Mouse (Mus musculus) hindbrain, embryonic 10.5 days (tissue): ENCODE measurements at regions not wholly inside any gene's neighbourhood (a gene's known extent, or its start where the extent isn't known, plus 50 kb on each side); places are given as distances from the start of the nearest gene placed in this dataset.
"Not testable (repeated sequence)": the region's sequence is repeated elsewhere in the genome, so short reads cannot be mapped to it uniquely, and the experiment has no call there.

Experiments
- DNase-seq: peaks from one replicate; pipeline ENCODE4 v3.0.0-alpha.2; 2017; ENCODE audit warnings: low spot score
- H3K27ac ChIP-seq: fragments of 300-500 bp; sonication (generic); 2 replicates; pipeline ENCODE4 v1.5.1; 2016; ENCODE audit warnings: mild to moderate bottlenecking, moderate library complexity
- H3K27me3 ChIP-seq: fragments of 300-500 bp; sonication (generic); 2 replicates; pipeline ENCODE4 v1.6.1; 2016; ENCODE audit warnings: mild to moderate bottlenecking; ENCODE audit not compliant: poor library complexity, insufficient read depth, severe bottlenecking
- H3K36me3 ChIP-seq: fragments of 300-500 bp; sonication (generic); 2 replicates; pipeline ENCODE4 v1.6.1; 2016; ENCODE audit warnings: mild to moderate bottlenecking, moderate library complexity
- H3K4me1 ChIP-seq: fragments of 300-500 bp; sonication (generic); replicated peaks from 2 replicates; pipeline ENCODE4 v1.6.1; 2016; ENCODE audit warnings: mild to moderate bottlenecking
- H3K4me3 ChIP-seq: fragments of 300-500 bp; sonication (generic); 2 replicates; pipeline ENCODE4 v1.5.1; 2016; ENCODE audit warnings: mild to moderate bottlenecking, moderate library complexity
- H3K9me3 ChIP-seq: fragments of 300-500 bp; sonication (generic); 2 replicates; pipeline ENCODE4 v1.6.1; 2016; ENCODE audit warnings: mild to moderate bottlenecking, moderate library complexity
- WGBS: fragments of 180-500 bp; shearing (Covaris S2); methylation state at CpG from one replicate; pipeline ENCODE4 v1.1.7; 2016; 5-methylcytosine and 5-hydroxymethylcytosine counted together

DNA sequence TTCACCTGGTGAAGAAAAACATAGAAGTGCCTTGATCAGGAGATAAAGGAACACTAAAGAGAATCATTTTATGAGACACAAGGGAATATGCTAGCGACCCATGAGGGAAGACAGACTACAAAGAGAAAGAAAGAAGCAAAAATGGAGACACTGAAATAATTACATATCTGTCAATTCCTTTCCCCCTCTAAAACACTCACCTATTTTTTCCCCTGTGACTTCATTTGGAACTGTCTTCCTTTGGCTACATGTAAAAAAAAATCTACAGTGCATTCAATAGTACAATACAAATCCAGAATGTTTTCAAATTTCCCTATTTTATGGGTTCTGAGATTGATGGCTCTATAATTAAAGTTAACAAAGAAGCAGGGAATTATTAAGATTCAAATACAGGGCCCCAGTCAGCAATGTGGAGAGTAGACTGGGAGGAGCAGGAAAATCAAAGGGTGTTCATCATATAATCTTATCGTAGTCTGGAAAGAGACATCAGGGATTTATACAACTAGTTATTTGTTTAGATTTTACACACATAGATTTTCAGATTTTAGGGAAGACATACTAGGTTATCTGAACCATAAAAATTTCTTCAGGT is 598.0 kb downstream of the Hdgfl1 start:
- Histone ChIP-seq H3K27ac (no peak overlapping the region), H3K9me3 (no peaks in the 10 kb centered on the region), H3K27me3 (no peaks in the 10 kb centered on the region), H3K36me3 (no peaks in the 10 kb centered on the region), H3K4me1 (no peaks in the 10 kb centered on the region), H3K4me3 (no peak overlapping the region)
- DNase-seq = no peak
- 90% methylated on average over 2 of the region's 2 CpGs for WGBS

DNA sequence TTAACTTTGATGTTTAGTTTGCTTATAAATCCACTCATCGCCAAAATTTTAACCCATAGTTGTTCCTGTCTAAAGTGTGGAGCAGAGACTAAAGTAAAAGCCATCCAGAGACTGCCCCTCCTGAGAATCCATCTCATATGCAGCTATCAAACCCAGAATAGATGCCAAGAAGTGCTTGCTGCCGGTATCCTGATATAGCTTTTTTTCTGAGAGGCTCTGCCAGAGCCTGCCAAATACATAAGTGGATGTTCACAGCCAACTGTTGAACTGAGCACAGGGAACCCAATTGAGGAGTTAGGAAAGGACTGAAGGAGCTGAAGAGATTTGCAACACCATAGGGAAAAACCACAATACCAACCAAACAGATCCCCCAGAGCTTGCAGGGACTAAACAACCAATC is 600.3 kb downstream of the Hdgfl1 start:
- 75% methylated on average over 2 of the region's 2 CpGs for WGBS
- H3K27me3 ChIP-seq = no peaks in the 10 kb centered on the region

DNA sequence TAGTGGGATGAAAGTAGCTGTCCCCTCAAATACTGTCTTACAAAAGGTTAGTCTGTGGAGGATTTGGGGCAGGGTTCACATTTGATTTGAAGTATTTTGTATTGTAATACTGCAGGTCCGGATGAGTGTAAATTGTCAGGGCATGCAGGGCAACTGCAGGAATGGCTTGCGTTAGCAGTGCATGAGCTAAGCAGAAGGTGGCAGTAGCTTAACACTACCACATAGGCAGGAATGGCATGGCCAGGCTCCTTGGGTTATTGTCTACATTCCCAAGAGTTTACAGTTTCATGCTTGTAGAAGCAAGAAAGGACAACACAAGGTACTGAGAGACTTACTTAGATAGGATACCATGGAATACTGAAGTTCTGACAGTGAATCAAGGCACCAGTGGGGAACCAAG is 611.3 kb downstream of the Hdgfl1 start:
- H3K27me3 ChIP-seq = peaks cover 8% of the 10 kb centered on the region; the same call in 1 of the 2 replicates
- H3K9me3 ChIP-seq = peaks cover 3% of the 10 kb centered on the region; the same call in 1 of the 2 replicates
- 80% methylated on average over 2 of the region's 2 CpGs for WGBS
- no peaks in the 10 kb centered on the region for H3K36me3 ChIP-seq
- DNase-seq = no peak
- no peak overlapping the region; the same call in 1 of the 2 replicates for H3K27ac ChIP-seq
- H3K4me3 ChIP-seq = no peak overlapping the region
- H3K4me1 ChIP-seq = peaks cover 42% of the 10 kb centered on the region

More for the DNA sequence above, 600.3 kb downstream of the Hdgfl1 start:
- Histone ChIP-seq H3K36me3 (no peaks in the 10 kb centered on the region), H3K4me3 (no peak overlapping the region), H3K9me3 (no peaks in the 10 kb centered on the region), H3K4me1 (no peaks in the 10 kb centered on the region), H3K27ac (no peak overlapping the region)
- no peak for DNase-seq

DNA sequence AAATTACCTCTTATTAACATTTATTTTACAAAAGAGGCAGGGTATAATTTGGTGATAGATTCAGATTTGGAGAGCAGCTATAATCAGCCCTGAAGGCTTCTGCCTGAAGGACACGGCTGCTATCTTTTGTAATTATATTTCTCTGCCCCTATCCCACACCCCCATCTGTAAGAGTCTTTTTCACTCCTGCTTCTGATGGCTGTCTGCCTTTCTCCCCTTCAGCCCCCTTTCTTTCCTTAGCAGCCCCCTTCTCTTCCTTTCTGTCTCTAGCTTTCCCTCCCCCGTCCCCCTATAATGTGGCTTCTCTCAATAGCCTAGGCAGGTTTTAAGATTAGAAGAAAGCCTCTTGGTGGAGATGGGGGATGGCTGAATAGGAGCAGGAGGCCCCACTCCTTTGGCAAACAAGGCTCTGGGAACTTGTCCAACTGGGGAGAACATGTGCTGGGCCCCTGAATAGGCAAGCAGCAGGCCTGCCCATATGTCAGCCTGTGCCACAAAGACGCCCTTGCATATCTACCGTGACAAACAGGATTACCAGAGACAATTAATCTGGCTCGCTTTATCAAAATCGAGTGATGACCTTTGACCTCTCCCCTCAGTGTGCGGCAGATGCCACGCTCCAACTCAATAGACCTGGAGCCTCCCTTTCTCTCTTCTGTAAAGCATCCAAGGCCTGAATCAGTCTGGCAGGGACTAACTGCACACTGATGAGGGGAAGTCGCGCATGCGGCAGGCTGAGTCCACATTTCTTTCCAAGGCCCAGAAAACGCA is 615.1 kb downstream of the Hdgfl1 start:
- WGBS = 19% methylated on average over 12 of the region's 12 CpGs
- Histone ChIP-seq H3K27me3 (peaks cover 8% of the 10 kb centered on the region; the same call in 1 of the 2 replicates), H3K27ac (peak overlapping the region; percentile 82), H3K4me3 (no peak overlapping the region), H3K36me3 (no peaks in the 10 kb centered on the region), H3K9me3 (no peaks in the 10 kb centered on the region), H3K4me1 (peaks cover 47% of the 10 kb centered on the region)
- DNase-seq = peak; percentile 88

DNA sequence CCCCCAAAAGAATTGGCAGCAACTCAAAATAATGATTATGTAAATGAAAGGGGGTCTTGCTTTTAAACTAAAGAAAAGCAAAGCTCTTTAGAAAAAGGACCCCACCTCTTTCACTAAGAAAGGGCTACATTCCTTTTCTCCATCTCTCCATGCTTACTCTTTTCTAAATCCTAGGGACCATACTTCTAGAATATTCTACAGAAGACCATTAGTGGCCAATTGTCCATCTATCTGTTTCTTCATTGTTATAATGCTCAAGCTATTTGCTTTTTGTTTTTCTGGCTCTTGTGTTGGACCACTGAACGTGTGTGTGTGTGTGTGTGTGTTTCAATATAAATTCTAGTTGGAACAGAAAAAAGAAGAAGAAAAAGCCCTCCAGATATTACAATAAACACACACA is 615.7 kb downstream of the Hdgfl1 start:
- Histone ChIP-seq H3K4me3 (no peak overlapping the region), H3K9me3 (no peaks in the 10 kb centered on the region), H3K36me3 (no peaks in the 10 kb centered on the region), H3K27ac (peak overlapping the region; percentile 82), H3K27me3 (peaks cover 8% of the 10 kb centered on the region; the same call in 1 of the 2 replicates), H3K4me1 (peaks cover 47% of the 10 kb centered on the region)
- no peak for DNase-seq
- WGBS = 39% methylated on average over 1 of the region's 1 CpGs

DNA sequence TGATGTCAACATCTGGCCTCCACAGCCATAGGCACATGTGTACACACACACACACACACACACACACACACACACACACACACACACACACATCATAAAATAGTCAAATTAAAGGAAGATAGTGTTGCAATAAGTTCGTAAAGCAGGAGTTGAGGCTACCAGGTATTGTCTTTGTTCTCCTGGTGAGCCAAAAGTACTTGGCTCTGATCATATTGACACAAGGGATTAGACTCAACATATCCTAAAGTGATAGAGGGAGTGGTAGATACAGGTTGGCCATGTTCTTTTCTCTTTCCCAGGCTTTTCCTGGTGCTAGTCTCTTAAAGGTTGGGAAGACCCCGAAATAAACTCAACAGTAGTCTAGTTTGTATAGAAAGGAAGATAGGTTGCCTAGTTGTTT is 616.9 kb downstream of the Hdgfl1 start:
- 89% methylated on average over 2 of the region's 2 CpGs for WGBS
- H3K27ac ChIP-seq = peak overlapping the region; percentile 59
- no peaks in the 10 kb centered on the region for H3K9me3 ChIP-seq
- H3K27me3 ChIP-seq = peaks cover 8% of the 10 kb centered on the region; the same call in 1 of the 2 replicates
- H3K4me3 ChIP-seq = no peak overlapping the region
- no peak for DNase-seq
- H3K36me3 ChIP-seq = no peaks in the 10 kb centered on the region
- H3K4me1 ChIP-seq = peaks cover 45% of the 10 kb centered on the region

DNA sequence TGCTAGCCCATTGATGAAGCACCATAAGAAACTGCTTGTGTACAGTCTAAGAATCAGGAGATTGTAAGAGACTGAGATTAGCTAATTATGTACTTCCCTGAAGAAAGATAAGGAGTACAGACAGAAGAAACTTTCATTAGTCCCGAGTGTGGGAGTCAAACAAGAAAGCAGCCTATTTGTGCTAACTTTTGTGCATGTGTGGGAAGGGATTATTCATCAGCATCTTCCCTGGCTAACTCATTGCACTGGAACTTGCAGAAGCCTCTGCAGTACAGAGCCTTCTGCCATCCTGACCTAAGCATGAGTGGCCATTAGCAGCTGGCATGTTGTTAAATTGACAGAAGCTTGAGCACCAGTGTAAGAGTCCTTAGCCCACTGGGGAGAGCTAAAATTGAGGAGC is 619.5 kb downstream of the Hdgfl1 start:
- H3K27ac ChIP-seq = no peak overlapping the region
- WGBS = 68% methylated on average over 1 of the region's 1 CpGs
- H3K27me3 ChIP-seq = no peaks in the 10 kb centered on the region

DNA sequence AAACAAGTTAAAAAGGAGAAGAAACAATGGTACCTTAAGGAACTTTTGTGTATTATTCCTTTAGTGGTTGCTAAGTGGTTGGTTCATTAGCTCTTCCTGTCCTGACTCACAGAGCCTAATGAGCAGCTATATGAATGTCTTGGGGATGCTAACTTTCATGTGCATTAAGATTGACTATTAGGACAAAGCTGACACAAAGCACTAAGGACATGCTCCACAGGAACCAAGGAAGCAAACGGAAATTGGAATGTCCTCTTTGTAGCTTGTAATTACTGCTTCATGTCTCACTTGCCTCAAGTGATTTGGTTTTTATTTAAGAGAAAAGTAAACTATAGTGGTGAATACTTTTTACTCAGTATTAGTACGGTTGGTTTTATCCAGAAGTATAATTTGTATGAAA is 627.2 kb downstream of the Hdgfl1 start:
- 66% methylated on average over 2 of the region's 2 CpGs for WGBS
- DNase-seq = no peak
- no peaks in the 10 kb centered on the region for H3K36me3 ChIP-seq
- no peaks in the 10 kb centered on the region for H3K9me3 ChIP-seq
- no peaks in the 10 kb centered on the region for H3K4me1 ChIP-seq
- H3K4me3 ChIP-seq = no peak overlapping the region
- H3K27ac ChIP-seq = no peak overlapping the region
- no peaks in the 10 kb centered on the region for H3K27me3 ChIP-seq

More for the DNA sequence above, 619.5 kb downstream of the Hdgfl1 start:
- H3K4me3 ChIP-seq = no peak overlapping the region
- peaks cover 22% of the 10 kb centered on the region for H3K4me1 ChIP-seq
- H3K36me3 ChIP-seq = no peaks in the 10 kb centered on the region
- no peak for DNase-seq
- no peaks in the 10 kb centered on the region for H3K9me3 ChIP-seq

DNA sequence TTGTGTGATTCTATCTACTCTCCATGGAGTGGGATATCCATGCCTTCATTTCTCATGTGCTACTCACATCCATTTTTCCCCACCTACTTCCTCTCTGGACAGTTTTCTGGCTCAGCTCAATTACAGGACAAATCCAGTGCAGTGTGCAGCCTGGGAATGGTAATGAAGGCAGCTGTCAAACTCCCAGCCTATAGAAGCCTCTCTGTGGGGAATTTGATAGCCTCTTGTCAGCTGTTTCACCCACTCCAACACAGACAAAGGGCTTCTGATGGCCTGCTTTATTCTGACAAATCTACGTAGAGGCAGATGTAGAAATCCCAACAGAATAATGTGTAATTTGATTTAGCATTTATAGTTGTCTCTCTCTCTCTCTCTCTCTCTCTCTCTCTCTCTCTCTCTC is 650.6 kb downstream of the Hdgfl1 start:
- peak overlapping the region; percentile 29; the same call in 1 of the 2 replicates for H3K27ac ChIP-seq
- no peak overlapping the region for H3K4me3 ChIP-seq
- H3K27me3 ChIP-seq = no peaks in the 10 kb centered on the region
- no peaks in the 10 kb centered on the region for H3K36me3 ChIP-seq
- H3K9me3 ChIP-seq = no peaks in the 10 kb centered on the region
- WGBS = 13% methylated on average over 1 of the region's 1 CpGs
- peaks cover 8% of the 10 kb centered on the region for H3K4me1 ChIP-seq
- peak; percentile 31 for DNase-seq

DNA sequence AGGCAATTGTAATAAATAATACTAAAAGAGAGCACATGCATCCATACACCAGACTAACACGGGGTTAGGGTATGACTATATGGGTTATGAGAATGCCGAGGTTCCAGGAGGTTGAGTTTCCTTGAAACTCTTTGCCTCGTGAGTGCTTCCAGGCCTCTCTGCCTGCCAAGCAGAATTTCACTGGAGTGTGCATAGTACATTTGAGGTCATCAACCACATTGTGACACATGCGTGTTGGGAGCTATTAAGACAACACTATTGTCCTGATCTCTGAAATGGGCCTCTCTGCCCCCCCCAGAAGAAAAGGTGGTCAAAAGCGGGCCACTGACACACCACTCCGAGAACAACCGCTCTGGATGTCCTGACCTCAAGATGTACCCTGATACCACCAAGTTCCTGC is 655.8 kb downstream of the Hdgfl1 start:
- Histone ChIP-seq H3K27ac (no peak overlapping the region), H3K27me3 (no peaks in the 10 kb centered on the region), H3K4me3 (no peak overlapping the region), H3K36me3 (no peaks in the 10 kb centered on the region), H3K9me3 (no peaks in the 10 kb centered on the region), H3K4me1 (peaks cover 1% of the 10 kb centered on the region)
- DNase-seq = no peak
- 84% methylated on average over 7 of the region's 7 CpGs for WGBS

DNA sequence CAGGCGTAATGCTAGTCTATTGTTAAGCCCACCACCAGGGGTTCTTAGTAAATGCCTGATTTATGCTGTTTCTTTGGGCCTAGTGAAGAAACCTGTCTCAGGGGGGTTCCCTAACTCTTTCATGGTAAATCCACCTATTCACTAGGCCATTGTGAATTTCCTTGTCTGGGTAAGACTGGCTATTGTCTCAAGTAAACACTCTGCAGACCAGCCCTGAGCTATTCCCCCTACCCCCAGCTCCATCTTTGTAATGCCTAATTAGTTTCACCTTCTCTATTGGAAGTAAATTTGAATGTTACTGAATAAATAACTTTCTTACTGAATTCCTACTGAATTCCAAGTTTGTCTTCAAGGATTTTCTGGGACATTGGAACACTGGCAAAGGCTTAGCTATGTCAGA is 656.2 kb downstream of the Hdgfl1 start:
- not testable (repeated sequence) for H3K27ac ChIP-seq, H3K4me1 ChIP-seq, DNase-seq, H3K4me3 ChIP-seq, H3K27me3 ChIP-seq, H3K9me3 ChIP-seq, H3K36me3 ChIP-seq
- WGBS = 34% methylated on average over 1 of the region's 1 CpGs

DNA sequence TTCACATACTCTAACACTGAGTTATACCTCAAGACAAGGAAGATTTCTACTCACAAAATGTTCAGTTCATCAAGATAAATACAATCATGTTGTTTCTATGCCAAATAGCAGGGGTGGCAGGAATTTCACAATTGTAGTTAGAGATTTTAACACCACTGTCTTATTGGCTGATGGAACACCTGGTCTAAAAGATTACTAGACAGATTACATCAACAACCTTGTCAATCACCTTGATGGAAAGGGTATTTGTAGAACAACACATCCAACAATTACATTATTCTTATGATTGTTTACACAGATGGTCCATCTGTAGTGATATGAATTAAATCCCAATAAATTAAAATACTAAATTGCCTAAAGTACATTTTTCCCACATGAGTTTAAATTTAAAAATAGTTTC is 657.4 kb downstream of the Hdgfl1 start:
- Histone ChIP-seq H3K4me3 (no peak overlapping the region), H3K36me3 (no peaks in the 10 kb centered on the region), H3K27me3 (no peaks in the 10 kb centered on the region), H3K4me1 (no peaks in the 10 kb centered on the region), H3K27ac (no peak overlapping the region), H3K9me3 (no peaks in the 10 kb centered on the region)
- DNase-seq = no peak

DNA sequence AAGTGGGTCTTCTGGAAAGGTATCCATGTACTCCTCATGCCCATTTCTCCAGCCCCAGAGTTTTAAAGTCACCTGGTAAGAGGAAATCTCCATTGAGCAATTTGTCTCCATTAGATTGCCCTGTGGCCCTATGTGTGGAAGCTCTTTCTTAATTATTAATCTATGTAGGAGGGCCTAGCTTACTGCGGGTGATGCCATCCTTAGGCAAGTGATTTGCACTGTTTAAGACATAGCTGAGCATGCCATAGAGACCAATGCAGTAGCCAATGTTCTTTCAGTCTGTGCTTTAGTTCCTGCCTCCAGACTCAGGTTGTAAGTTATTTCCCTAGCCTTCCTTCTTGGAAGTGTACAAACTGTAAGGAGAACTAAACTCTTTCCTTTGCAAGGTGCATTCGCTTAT is 661.0 kb downstream of the Hdgfl1 start:
- Histone ChIP-seq H3K9me3 (no peaks in the 10 kb centered on the region), H3K4me3 (no peak overlapping the region), H3K36me3 (no peaks in the 10 kb centered on the region), H3K27me3 (no peaks in the 10 kb centered on the region), H3K27ac (no peak overlapping the region), H3K4me1 (no peaks in the 10 kb centered on the region)
- WGBS = 90% methylated on average over 2 of the region's 2 CpGs
- no peak for DNase-seq
